Mouse (Mus musculus): Measurements from ENCODE around the gene Hcar2.
A peak's percentile ranks its signal among the peaks of the same experiment; 100 is the strongest.

Gene Hcar2

DNA sequence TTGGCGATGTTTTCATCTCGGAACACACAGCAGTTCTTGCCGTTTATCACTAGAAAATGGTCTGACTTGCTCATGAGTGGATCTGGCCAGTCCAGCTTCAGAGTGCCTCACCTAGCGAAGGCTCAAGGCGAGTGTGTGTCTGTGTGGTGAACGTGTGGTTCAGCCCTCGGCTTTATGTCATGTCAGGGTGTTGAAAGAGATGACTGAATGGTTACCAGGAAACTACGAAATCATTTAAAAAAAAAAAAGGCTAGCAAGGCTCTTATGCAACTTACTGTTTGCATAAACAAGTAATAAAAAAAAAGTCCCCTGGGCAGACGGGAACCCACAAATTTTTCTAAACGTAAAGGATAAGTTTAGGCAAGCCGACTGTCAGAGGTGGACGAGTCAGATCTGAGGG, at the start of gene Hcar2:
TSS of gene Hcar2 (minus strand) at position 135 of the 400 bp plus-strand sequence.
- DNase-seq (ENCODE audit: low read depth, low spot score) = no peak

- DNase-seq (ENCODE audit: low read depth, low spot score) = no peak
Measured at GRCm38 (mm10) chr5:123914852-123915251, 49.6 kb upstream of the Hcar2 start.

- no peak for DNase-seq (ENCODE audit: low read depth, low spot score)
Measured at GRCm38 (mm10) chr5:123907631-123907977, 42.3 kb upstream of the Hcar2 start.

DNA sequence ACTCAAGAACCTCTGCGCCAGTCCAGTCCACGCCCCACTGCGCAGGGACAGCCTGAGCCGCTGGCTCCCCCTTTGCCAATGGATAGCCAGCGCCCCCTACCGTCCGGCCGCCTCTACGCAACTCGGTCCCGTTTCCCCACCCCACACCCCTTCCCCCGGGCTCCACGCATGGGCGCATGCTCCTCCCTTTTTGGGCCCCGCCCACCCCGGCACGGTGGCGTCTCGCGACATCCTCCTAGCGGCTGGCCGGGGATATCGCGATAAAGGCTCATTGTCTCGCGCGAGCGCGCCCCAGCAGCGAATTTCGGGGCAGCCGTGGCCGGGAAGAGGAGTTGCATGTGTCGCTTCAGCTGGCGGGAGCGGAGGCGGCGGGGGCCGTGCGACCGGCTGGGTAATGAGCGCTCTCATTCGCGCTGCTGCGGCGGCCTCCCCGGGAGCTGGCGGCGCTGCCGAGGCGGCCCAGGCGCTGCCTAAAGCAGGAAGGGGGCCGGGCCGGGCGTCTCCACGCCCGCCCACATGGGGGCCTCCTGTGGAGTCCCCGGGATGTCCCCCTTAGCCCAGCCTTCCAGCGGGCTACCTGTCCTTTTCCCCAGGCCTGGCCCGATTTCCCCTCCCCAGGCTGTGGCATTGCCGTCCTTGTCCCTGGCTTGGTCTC, 41.8 kb upstream of the Hcar2 start, which contains the start of gene Denr:
TSS of gene Denr (plus strand) at position 200 of the 655 bp plus-strand sequence.
- DNase-seq (ENCODE audit: low read depth, low spot score) = peak; percentile 93

GRCm38 (mm10) chr5:123906146-123906975, 41.1 kb upstream of the Hcar2 start:
- DNase-seq (ENCODE audit: low read depth, low spot score) = no peak

- DNase-seq (ENCODE audit: low read depth, low spot score) = no peak
Measured at GRCm38 (mm10) chr5:123904059-123904672, 38.9 kb upstream of the Hcar2 start.

DNA sequence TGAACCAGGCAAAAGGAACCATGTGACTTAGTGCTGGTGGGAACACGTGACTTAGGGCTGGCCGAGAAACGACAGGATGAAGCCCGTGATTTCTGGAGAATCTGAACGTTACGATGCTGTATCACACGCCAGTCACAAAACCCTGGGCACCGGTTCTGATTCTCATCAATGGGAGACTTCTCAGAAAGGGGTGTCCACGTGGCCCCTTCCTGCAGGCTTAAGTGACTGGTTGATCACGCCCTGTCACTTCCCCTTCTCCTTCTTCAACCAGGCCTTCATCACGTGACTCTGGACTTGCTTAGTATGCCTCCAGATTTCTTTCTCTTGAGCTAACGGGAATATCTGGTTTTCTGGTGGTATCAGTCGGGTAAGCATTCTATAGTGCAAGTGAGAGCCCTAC, 32.1 kb upstream of the Hcar2 start:
- no peak for DNase-seq (ENCODE audit: low read depth, low spot score)

DNA sequence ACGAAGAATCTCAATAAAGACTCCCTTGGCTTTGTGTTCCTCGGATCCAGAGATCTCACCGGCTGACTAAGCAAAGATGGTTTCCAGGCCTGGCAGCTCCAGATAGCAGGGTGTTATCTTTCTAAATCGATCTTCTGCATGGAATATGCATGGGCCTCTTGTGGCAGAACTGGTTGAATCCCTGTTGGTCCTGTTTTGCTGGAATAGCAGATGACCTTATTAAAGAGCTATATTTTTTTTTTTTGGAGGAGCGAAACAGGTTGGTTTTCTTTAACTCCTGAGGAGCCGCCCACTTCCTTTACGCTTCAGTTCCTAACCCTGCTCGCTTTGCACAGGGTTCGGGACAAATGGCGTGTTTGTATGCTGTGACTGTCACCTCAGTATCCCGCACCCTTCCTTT, 31.1 kb upstream of the Hcar2 start:
- DNase-seq (ENCODE audit: low read depth, low spot score) = no peak

DNA sequence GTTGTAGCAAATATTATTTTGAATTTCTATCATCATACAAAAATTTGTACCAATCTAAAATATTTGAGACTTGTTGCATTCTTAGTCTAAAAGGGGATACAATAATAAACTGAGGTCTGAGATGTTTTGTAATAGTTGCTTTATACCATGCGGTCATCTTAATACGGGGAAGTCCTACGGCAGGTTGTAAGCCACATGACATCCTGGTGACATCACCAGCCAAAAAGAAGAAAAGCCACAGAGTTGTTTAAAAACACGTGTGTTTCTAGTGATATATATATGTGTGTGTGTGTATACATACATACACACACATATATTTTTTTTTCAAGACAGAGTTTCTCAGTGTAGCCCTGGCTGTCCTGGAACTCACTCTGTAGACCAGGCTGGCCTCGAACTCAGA, 28.2 kb upstream of the Hcar2 start:
- DNase-seq (ENCODE audit: low read depth, low spot score) = no peak

- no peak for DNase-seq (ENCODE audit: low read depth, low spot score)
Measured at GRCm38 (mm10) chr5:123891669-123892068, 26.4 kb upstream of the Hcar2 start.

GRCm38 (mm10) chr5:123890987-123891386, 25.7 kb upstream of the Hcar2 start:
- DNase-seq (ENCODE audit: low read depth, low spot score) = no peak

DNA sequence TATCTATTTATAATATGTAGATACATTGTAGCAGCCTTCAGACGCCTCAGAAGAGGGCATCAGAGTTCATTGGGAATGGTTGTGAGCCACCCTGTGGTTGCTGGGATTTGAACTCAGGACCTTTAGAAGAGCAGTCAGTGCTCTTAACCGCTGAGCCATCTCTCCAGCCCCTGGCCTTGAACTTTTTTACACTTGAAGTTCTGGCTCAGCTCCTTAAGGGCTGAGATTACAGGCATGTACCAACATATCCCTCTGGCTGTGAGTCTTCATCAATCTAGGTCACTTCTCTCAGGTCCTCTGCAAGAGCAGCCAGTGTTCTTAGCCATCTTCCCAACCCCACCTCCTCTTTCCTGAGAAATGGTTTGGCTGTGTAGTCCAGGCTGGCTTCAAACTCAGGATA, 25.0 kb upstream of the Hcar2 start:
- DNase-seq (ENCODE audit: low read depth, low spot score) = no peak

DNA sequence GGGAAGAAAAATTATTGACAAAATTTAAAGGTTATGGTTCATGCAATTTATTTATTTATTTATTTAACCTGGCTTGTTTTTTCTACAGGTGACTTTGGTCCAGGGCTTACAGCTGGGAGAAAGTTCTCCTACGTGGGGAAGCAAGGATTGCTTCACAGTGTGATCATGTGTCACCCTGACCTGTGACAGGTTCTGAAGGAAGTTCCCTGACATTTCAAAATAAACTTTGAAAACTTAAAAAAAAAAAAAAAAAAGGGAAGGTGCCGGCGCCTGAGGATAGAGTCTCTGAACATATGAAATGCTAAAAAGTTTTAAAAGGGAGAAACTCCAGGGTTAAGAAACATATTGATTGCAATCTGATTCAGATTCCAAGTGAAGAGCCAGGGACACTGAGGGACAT, 21.1 kb upstream of the Hcar2 start:
- DNase-seq (ENCODE audit: low read depth, low spot score) = no peak

GRCm38 (mm10) chr5:123884332-123884731, 19.0 kb upstream of the Hcar2 start:
- no peak for DNase-seq (ENCODE audit: low read depth, low spot score)

- DNase-seq (ENCODE audit: low read depth, low spot score) = no peak
Measured at GRCm38 (mm10) chr5:123883891-123884290, 18.6 kb upstream of the Hcar2 start.

- DNase-seq (ENCODE audit: low read depth, low spot score) = no peak
Measured at GRCm38 (mm10) chr5:123880778-123881177, 15.5 kb upstream of the Hcar2 start.

DNA sequence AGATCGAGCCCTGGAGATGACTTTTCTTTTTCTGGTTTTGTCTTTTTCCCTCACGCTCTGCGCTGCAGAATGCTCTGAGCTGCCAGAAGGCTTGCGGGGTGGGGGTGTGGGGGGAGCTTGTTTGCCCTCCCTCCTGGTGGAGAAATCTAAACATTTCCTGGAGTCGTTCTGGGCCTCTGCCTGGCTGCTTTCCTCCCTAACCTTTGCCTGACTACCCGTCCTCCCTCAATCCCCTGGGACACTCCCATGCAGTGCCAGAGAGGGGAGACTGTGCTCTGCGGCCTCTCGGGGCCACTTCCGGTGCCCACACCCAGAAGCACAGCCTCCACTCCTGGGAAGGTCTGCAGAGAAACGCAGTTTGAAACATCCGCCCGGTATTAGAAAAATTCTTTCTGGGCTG, 14.6 kb upstream of the Hcar2 start, which contains the start of gene Hcar1:
TSS of gene Hcar1 (minus strand) at position 93 of the 400 bp plus-strand sequence.
- DNase-seq (ENCODE audit: low read depth, low spot score) = no peak

GRCm38 (mm10) chr5:123878056-123878455, 12.8 kb upstream of the Hcar2 start:
- no peak for DNase-seq (ENCODE audit: low read depth, low spot score)

DNA sequence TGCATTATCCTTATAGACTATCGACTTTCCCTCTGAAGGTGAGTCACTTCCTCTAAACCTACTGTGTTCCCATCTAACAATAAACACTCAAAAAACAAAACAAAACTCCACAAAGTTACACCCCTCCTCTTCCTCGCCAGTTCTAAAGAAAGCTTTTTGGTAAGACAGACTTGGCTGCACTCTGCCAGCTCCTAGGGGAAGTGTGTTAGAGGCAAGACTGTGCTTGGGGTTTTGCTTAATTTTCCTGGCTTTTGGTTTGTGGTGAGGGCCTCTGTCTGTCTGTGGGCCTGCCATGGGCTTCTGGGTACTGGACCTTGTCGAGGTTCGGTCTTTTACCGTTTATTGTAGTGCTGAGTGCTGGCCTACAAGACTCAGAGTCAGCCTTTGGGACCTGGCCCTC, 8.9 kb upstream of the Hcar2 start:
- DNase-seq (ENCODE audit: low read depth, low spot score) = no peak

DNA sequence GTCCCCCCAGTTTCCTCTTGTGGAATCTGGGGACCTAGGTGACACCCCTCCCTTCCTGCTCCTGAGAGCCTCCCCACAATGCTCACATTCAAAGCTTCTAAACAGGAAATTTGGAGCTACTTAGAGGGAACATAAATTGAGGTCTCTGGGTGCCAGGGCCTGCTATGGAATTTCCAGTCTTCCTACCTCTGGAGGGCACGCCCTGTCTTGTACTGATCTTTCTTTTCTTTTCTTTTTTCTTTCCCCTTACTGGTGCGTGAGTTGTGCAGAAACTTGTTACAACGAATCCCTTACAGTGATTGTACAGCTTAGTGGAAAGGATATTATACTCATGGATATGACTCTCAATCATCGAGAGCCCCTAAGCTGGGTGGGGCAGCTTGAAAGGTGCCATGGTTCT, 4.3 kb upstream of the Hcar2 start:
- no peak for DNase-seq (ENCODE audit: low read depth, low spot score)

DNA sequence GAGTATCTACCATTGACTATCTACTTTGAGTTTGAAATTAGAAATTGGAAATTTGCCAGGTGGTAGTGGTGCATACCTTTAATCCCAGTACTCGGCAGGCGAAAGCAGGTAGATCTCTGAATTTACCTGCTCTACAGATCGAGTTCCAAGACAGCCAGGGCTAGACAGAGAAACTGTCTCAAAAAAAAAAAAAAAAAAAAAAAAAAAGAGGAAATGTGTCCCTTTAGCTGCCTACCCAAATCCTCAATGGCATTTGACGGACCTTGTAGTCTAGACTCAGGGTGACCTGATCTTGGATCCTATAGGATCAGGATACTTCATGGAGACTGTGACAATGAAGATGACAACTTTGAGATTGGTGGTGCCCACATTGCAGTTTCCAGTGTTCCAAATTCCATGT, 1.2 kb upstream of the Hcar2 start:
- no peak for DNase-seq (ENCODE audit: low read depth, low spot score)

GRCm38 (mm10) chr5:123863934-123864333, 1.4 kb downstream of the Hcar2 start:
- no peak for DNase-seq (ENCODE audit: low read depth, low spot score)

All from c-Kit-negative CD71-positive TER-119-positive erythroid progenitor cells, embryonic 14.5 days (primary cell).